Mouse (Mus musculus) G1E (cell line): ENCODE results near the gene Iffo1. TPM values are rescaled to one million over a fixed set of nuclear protein-coding genes. Genes with fewer than 3 reads are reported as not detected.

Experiments used
- ATAC-seq: 2 replicates; pipeline ENCODE4 v1.8.0; 2016; ENCODE audit warnings: mild to moderate bottlenecking; ENCODE audit not compliant: insufficient number of reproducible peaks, poor library complexity, low FRiP score, severe bottlenecking; ENCODE audit errors: extremely low read depth
- DNase-seq: peaks from one replicate; pipeline ENCODE4 v3.0.0; 2012; ENCODE audit warnings: low spot score
- H3K27me3 ChIP-seq: 2 replicates; pipeline ENCODE4 v1.6.1; 2012; ENCODE audit warnings: mild to moderate bottlenecking, low read length, inconsistent platforms; ENCODE audit not compliant: insufficient read depth
- H3K36me3 ChIP-seq: replicated peaks from 2 replicates; pipeline ENCODE3; 2012; ENCODE audit warnings: mild to moderate bottlenecking, inconsistent platforms
- H3K4me1 ChIP-seq: 2 replicates; pipeline ENCODE4 v1.6.1; 2012; ENCODE audit warnings: low read depth, low read length, inconsistent platforms, mixed read lengths; ENCODE audit not compliant: insufficient read depth
- H3K4me3 ChIP-seq: 2 replicates; pipeline ENCODE4 v1.5.1; 2012; ENCODE audit warnings: low read depth, mild to moderate bottlenecking, inconsistent platforms, low read length, moderate library complexity, mixed read lengths
- H3K9me3 ChIP-seq: replicated peaks from 2 replicates; pipeline ENCODE4 v1.6.1; 2012; ENCODE audit warnings: inconsistent platforms
- CTCF ChIP-seq: IDR thresholded peaks from 2 replicates; pipeline ENCODE4 v1.5.1; 2012; ENCODE audit warnings: low read depth, low read length, inconsistent platforms, mixed read lengths
- GATA1 ChIP-seq: IDR thresholded peaks from 2 replicates; pipeline ENCODE4 v1.6.1; 2012; ENCODE audit warnings: borderline replicate concordance, low read length, inconsistent platforms, mixed read lengths
- GATA2 ChIP-seq: IDR thresholded peaks from 2 replicates; pipeline ENCODE4 v1.6.1; 2012; ENCODE audit warnings: low read depth, low read length, inconsistent platforms, borderline replicate concordance
- POLR2AphosphoS5 ChIP-seq: IDR thresholded peaks from 2 replicates; pipeline ENCODE4 v1.6.1; 2012; ENCODE audit warnings: low read depth, low read length, inconsistent platforms; ENCODE audit not compliant: insufficient replicate concordance
- TAL1 ChIP-seq: conservative IDR thresholded peaks from 2 replicates; pipeline ENCODE4 v1.6.1; 2012; ENCODE audit warnings: low read depth, low read length, inconsistent platforms, mixed read lengths
- polyA plus RNA-seq: library from polyadenylated mRNA; stranded (reverse); fragments of >175 nt; gene quantifications from 2 replicates; pipeline ENCODE4 v1.2.3, GENCODE M21; 2012
- total RNA-seq, 2 experiments: library from RNA; stranded (forward) in 1 of 2; stranded (reverse) in 1 of 2; fragments of 200-1000 nt in 1 of 2; fragments of >200 nt in 1 of 2; fragmentation: Nextera tagmentation in 1 of 2; gene quantifications; 2 replicates each; pipeline ENCODE4 v1.2.3; 2014 to 2017

Iffo1 gene
- total and polyA plus RNA-seq, 3 experiments: 14.5 to 26.9 (median 25.1) TPM

DNA sequence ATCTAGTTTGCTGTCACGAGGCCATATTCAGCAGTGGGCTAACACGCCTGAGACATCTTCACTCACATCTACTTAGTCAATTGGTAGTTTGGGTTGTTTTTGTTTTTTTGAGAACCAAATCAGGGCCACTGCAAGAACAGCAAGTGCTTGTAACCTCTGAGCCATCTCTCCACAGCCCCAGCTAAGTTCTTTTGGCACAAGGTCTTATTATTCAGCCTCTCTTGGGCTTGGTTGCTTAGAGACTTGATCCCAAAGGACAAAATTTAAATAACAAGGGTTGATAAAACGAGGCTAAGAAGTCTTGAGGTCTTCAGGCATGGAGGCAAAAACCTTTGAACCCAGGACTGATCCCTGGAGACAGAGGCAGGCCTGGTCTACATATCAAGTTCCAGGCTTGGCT is 51.3 kb downstream of the Iffo1 start:
- Histone ChIP-seq H3K4me1 (peaks cover 13% of the 10 kb centered on the region), H3K4me3 (no peak overlapping the region), H3K9me3 (no peaks in the 10 kb centered on the region), H3K27me3 (no peaks in the 10 kb centered on the region), H3K36me3 (peaks cover 40% of the 10 kb centered on the region)
- DNase-seq (no peak), ATAC-seq (no peak)
- TF ChIP-seq POLR2AphosphoS5 (no peak), GATA2 (no peak), GATA1 (no peak), TAL1 (no peak), CTCF (no peak)

- Histone ChIP-seq H3K36me3 (peaks cover 40% of the 10 kb centered on the region), H3K4me3 (no peak overlapping the region), H3K27me3 (no peaks in the 10 kb centered on the region), H3K9me3 (no peaks in the 10 kb centered on the region), H3K4me1 (peaks cover 13% of the 10 kb centered on the region)
- ATAC-seq (no peak), DNase-seq (no peak)
- TF ChIP-seq TAL1 (no peak), CTCF (no peak), POLR2AphosphoS5 (no peak), GATA1 (no peak)
Measured at GRCm38 (mm10) chr6:125197166-125197565, 52.1 kb downstream of the Iffo1 start.

- peaks cover 39% of the 10 kb centered on the region for H3K27me3 ChIP-seq
- TF ChIP-seq GATA1: no peak
- TF ChIP-seq CTCF: no peak
- no peak for TF ChIP-seq TAL1
- no peak for TF ChIP-seq GATA2
- no peak for TF ChIP-seq POLR2AphosphoS5
Measured at GRCm38 (mm10) chr6:125210436-125210835, 65.4 kb downstream of the Iffo1 start.

More at GRCm38 (mm10) chr6:125210436-125210835, 65.4 kb downstream of the Iffo1 start:
- DNase-seq (no peak), ATAC-seq (no peak)
- Histone ChIP-seq H3K36me3 (no peaks in the 10 kb centered on the region), H3K4me1 (peaks cover 4% of the 10 kb centered on the region; the same call in 1 of the 2 replicates), H3K9me3 (no peaks in the 10 kb centered on the region), H3K4me3 (no peak overlapping the region)

Other genes with a start within 250 kb of the Iffo1 start
Only the 20 nearest of the 22 such genes appear.
- 5.6 and 6.3 TPM in 2 replicates for gene Ptms, start 225.1 kb upstream of the Iffo1 start, total RNA-seq (2014; fragmentation: Nextera tagmentation)
- 84.9 and 86.4 TPM in 2 replicates for gene Ptms, start 225.1 kb upstream of the Iffo1 start, total RNA-seq (2017)
- 34.1 and 43.1 TPM in 2 replicates for gene Ptms, start 225.1 kb upstream of the Iffo1 start, polyA plus RNA-seq
- 167 and 180 TPM in 2 replicates for gene Mlf2, start 213.9 kb upstream of the Iffo1 start, total RNA-seq (2014; fragmentation: Nextera tagmentation)
- gene Mlf2, start 213.9 kb upstream of the Iffo1 start, total RNA-seq (2017): 86.5 and 99.2 TPM in 2 replicates
- 269 and 293 TPM in 2 replicates for gene Mlf2, start 213.9 kb upstream of the Iffo1 start, polyA plus RNA-seq
- 123 and 194 TPM in 2 replicates for gene Cops7a, start 179.7 kb upstream of the Iffo1 start, total RNA-seq (2014; fragmentation: Nextera tagmentation)
- gene Cops7a, start 179.7 kb upstream of the Iffo1 start, total RNA-seq (2017): 62.2 and 65.5 TPM in 2 replicates
- gene Cops7a, start 179.7 kb upstream of the Iffo1 start, polyA plus RNA-seq: 59.2 and 79.0 TPM in 2 replicates
- not detected in 2 replicates for gene Pianp, start 148.5 kb upstream of the Iffo1 start, total RNA-seq (2014; fragmentation: Nextera tagmentation)
- not detected in 2 replicates for gene Pianp, start 148.5 kb upstream of the Iffo1 start, total RNA-seq (2017)
- not detected in 2 replicates for gene Pianp, start 148.5 kb upstream of the Iffo1 start, polyA plus RNA-seq
- 71.2 and 79.6 TPM in 2 replicates for gene Zfp384, start 136.1 kb upstream of the Iffo1 start, total RNA-seq (2014; fragmentation: Nextera tagmentation)
- gene Zfp384, start 136.1 kb upstream of the Iffo1 start, total RNA-seq (2017): 22.9 and 25.7 TPM in 2 replicates
- gene Zfp384, start 136.1 kb upstream of the Iffo1 start, polyA plus RNA-seq: 51.7 and 52.8 TPM in 2 replicates
- 36.2 and 37.5 TPM in 2 replicates for gene Ing4, start 105.5 kb upstream of the Iffo1 start, total RNA-seq (2014; fragmentation: Nextera tagmentation)
- 99.6 and 118 TPM in 2 replicates for gene Ing4, start 105.5 kb upstream of the Iffo1 start, total RNA-seq (2017)
- 14.3 and 14.6 TPM in 2 replicates for gene Ing4, start 105.5 kb upstream of the Iffo1 start, polyA plus RNA-seq
- gene Acrbp, start 95.6 kb upstream of the Iffo1 start, total RNA-seq (2014; fragmentation: Nextera tagmentation): 11.8 and 16.1 TPM in 2 replicates
- gene Acrbp, start 95.6 kb upstream of the Iffo1 start, total RNA-seq (2017): 4.7 and 8.1 TPM in 2 replicates
- 6.4 and 9.4 TPM in 2 replicates for gene Acrbp, start 95.6 kb upstream of the Iffo1 start, polyA plus RNA-seq
- gene Lpar5, start 77.3 kb upstream of the Iffo1 start, total RNA-seq (2014; fragmentation: Nextera tagmentation): 0.83 and 2.3 TPM in 2 replicates
- gene Lpar5, start 77.3 kb upstream of the Iffo1 start, total RNA-seq (2017): 2.4 and 2.6 TPM in 2 replicates
- 0.83 and 1.4 TPM in 2 replicates for gene Lpar5, start 77.3 kb upstream of the Iffo1 start, polyA plus RNA-seq
- gene Chd4, start 49.3 kb upstream of the Iffo1 start, total RNA-seq (2014; fragmentation: Nextera tagmentation): 235 and 241 TPM in 2 replicates
- 326 and 362 TPM in 2 replicates for gene Chd4, start 49.3 kb upstream of the Iffo1 start, total RNA-seq (2017)
- gene Chd4, start 49.3 kb upstream of the Iffo1 start, polyA plus RNA-seq: 188 and 219 TPM in 2 replicates
- 56.9 and 61.0 TPM in 2 replicates for gene Nop2, start 13.3 kb upstream of the Iffo1 start, total RNA-seq (2014; fragmentation: Nextera tagmentation)
- 87.7 and 89.2 TPM in 2 replicates for gene Nop2, start 13.3 kb upstream of the Iffo1 start, total RNA-seq (2017)
- 53.4 and 90.0 TPM in 2 replicates for gene Nop2, start 13.3 kb upstream of the Iffo1 start, polyA plus RNA-seq
- 10,890 and 12,360 TPM in 2 replicates for gene Gapdh, start 21.2 kb downstream of the Iffo1 start, total RNA-seq (2014; fragmentation: Nextera tagmentation)
- 2,600 and 3,109 TPM in 2 replicates for gene Gapdh, start 21.2 kb downstream of the Iffo1 start, total RNA-seq (2017)
- gene Gapdh, start 21.2 kb downstream of the Iffo1 start, polyA plus RNA-seq: 26,904 and 30,061 TPM in 2 replicates
- 494 and 557 TPM in 2 replicates for gene Ncapd2, start 46.5 kb downstream of the Iffo1 start, total RNA-seq (2014; fragmentation: Nextera tagmentation)
- gene Ncapd2, start 46.5 kb downstream of the Iffo1 start, total RNA-seq (2017): 211 and 243 TPM in 2 replicates
- gene Ncapd2, start 46.5 kb downstream of the Iffo1 start, polyA plus RNA-seq: 269 and 275 TPM in 2 replicates
- gene Mrpl51, start 46.6 kb downstream of the Iffo1 start, total RNA-seq (2014; fragmentation: Nextera tagmentation): 51.3 and 59.6 TPM in 2 replicates
- gene Mrpl51, start 46.6 kb downstream of the Iffo1 start, total RNA-seq (2017): 143 and 156 TPM in 2 replicates
- 114 and 162 TPM in 2 replicates for gene Mrpl51, start 46.6 kb downstream of the Iffo1 start, polyA plus RNA-seq
- gene Vamp1, start 70.3 kb downstream of the Iffo1 start, total RNA-seq (2014; fragmentation: Nextera tagmentation): 21.9 and 30.2 TPM in 2 replicates
- gene Vamp1, start 70.3 kb downstream of the Iffo1 start, total RNA-seq (2017): 6.1 and 7.9 TPM in 2 replicates
- 1.9 and 2.8 TPM in 2 replicates for gene Vamp1, start 70.3 kb downstream of the Iffo1 start, polyA plus RNA-seq
- gene Tapbpl, start 86.6 kb downstream of the Iffo1 start, total RNA-seq (2014; fragmentation: Nextera tagmentation): 0.73 and 0.90 TPM in 2 replicates
- gene Tapbpl, start 86.6 kb downstream of the Iffo1 start, total RNA-seq (2017): 1.2 and 1.8 TPM in 2 replicates
- gene Tapbpl, start 86.6 kb downstream of the Iffo1 start, polyA plus RNA-seq: 1.2 and 1.4 TPM in 2 replicates
- gene Cd27, start 91.8 kb downstream of the Iffo1 start, total RNA-seq (2014; fragmentation: Nextera tagmentation): not detected in 2 replicates
- 0.87 TPM in 1 of 2 replicates, not detected in the other for gene Cd27, start 91.8 kb downstream of the Iffo1 start, total RNA-seq (2017)
- not detected in 2 replicates for gene Cd27, start 91.8 kb downstream of the Iffo1 start, polyA plus RNA-seq
- not detected in 2 replicates for gene Tuba3a, start 140.8 kb downstream of the Iffo1 start, total RNA-seq (2014; fragmentation: Nextera tagmentation)
- not detected in 2 replicates for gene Tuba3a, start 140.8 kb downstream of the Iffo1 start, total RNA-seq (2017)
- gene Tuba3a, start 140.8 kb downstream of the Iffo1 start, polyA plus RNA-seq: not detected in 2 replicates
- not detected in 2 replicates for gene Ltbr, start 168.6 kb downstream of the Iffo1 start, total RNA-seq (2014; fragmentation: Nextera tagmentation)
- gene Ltbr, start 168.6 kb downstream of the Iffo1 start, total RNA-seq (2017): not detected in 2 replicates
- 0.03 TPM in 1 of 2 replicates, not detected in the other for gene Ltbr, start 168.6 kb downstream of the Iffo1 start, polyA plus RNA-seq
- gene Scnn1a, start 175.4 kb downstream of the Iffo1 start, total RNA-seq (2014; fragmentation: Nextera tagmentation): not detected in 2 replicates
- 0.06 and 0.16 TPM in 2 replicates for gene Scnn1a, start 175.4 kb downstream of the Iffo1 start, total RNA-seq (2017)
- 0.01 TPM in 1 of 2 replicates, not detected in the other for gene Scnn1a, start 175.4 kb downstream of the Iffo1 start, polyA plus RNA-seq
- not detected in 2 replicates for gene Tnfrsf1a, start 204.1 kb downstream of the Iffo1 start, total RNA-seq (2014; fragmentation: Nextera tagmentation)
- gene Tnfrsf1a, start 204.1 kb downstream of the Iffo1 start, total RNA-seq (2017): not detected in 2 replicates
- gene Tnfrsf1a, start 204.1 kb downstream of the Iffo1 start, polyA plus RNA-seq: 0.04 TPM in 1 of 2 replicates, not detected in the other